Mouse (Mus musculus) lung, adult 18-20 months (tissue): ENCODE measurements around the gene AI661453.
A peak's percentile ranks its signal among the peaks of the same experiment; 100 is the strongest.
"Not testable (repeated sequence)": the region's sequence is repeated elsewhere in the genome, so short reads cannot be mapped to it uniquely, and the experiment has no call there.

Experiments
- DNase-seq, 2 experiments: peaks; one replicate each; pipeline ENCODE4 v3.0.0; 2022; ENCODE audit warnings: mixed read lengths in 2 of 2

The AI661453 gene

GRCm38 (mm10) chr17:47436156-47436906 lies at the start of gene AI661453:
Gene AI661453 (plus strand): TSS chr17:47436615.
- peak; percentile 90 to 93 for DNase-seq

GRCm38 (mm10) chr17:47386649-47387048 lies 49.8 kb upstream of the AI661453 start:
- peak; percentile 52 to 57 for DNase-seq

GRCm38 (mm10) chr17:47394223-47394869 lies 42.1 kb upstream of the AI661453 start:
- peak in 1 of 2 experiments; percentile 19 for DNase-seq

GRCm38 (mm10) chr17:47395376-47395913 lies 41.0 kb upstream of the AI661453 start:
- peak; percentile 68 to 70 for DNase-seq

- DNase-seq: no peak
Observed at GRCm38 (mm10) chr17:47399091-47399490, 37.3 kb upstream of the AI661453 start.

- DNase-seq: no peak
Observed at GRCm38 (mm10) chr17:47400451-47400850, 36.0 kb upstream of the AI661453 start, which contains the start of gene Guca1a. Gene Guca1a (minus strand): TSS chr17:47400584.

- DNase-seq: no peak
Observed at GRCm38 (mm10) chr17:47407717-47408557, 28.5 kb upstream of the AI661453 start.

GRCm38 (mm10) chr17:47408558-47408898 lies 27.9 kb upstream of the AI661453 start:
- peak; percentile 61 to 73 for DNase-seq

- DNase-seq: peak in 1 of 2 experiments; percentile 15
Observed at GRCm38 (mm10) chr17:47409897-47410861, 26.2 kb upstream of the AI661453 start.

GRCm38 (mm10) chr17:47420195-47420594 lies 16.2 kb upstream of the AI661453 start:
- DNase-seq: no peak

GRCm38 (mm10) chr17:47421566-47421965 lies 14.8 kb upstream of the AI661453 start:
- no peak for DNase-seq

GRCm38 (mm10) chr17:47422616-47423015 lies 13.8 kb upstream of the AI661453 start:
- not testable (repeated sequence) for DNase-seq

GRCm38 (mm10) chr17:47424186-47424585 lies 12.2 kb upstream of the AI661453 start:
- DNase-seq: no peak

GRCm38 (mm10) chr17:47427316-47427715 lies 9.1 kb upstream of the AI661453 start:
- no peak for DNase-seq

GRCm38 (mm10) chr17:47428831-47429304 lies 7.5 kb upstream of the AI661453 start:
- peak; percentile 60 to 73 for DNase-seq

- no peak for DNase-seq
Observed at GRCm38 (mm10) chr17:47430815-47431214, 5.6 kb upstream of the AI661453 start.

GRCm38 (mm10) chr17:47436907-47437547 lies 612 bp downstream of the AI661453 start, which contains the start of gene 1700001C19Rik:
Gene 1700001C19Rik (minus strand): TSS chr17:47437376.
- DNase-seq: peak; percentile 26 to 55

GRCm38 (mm10) chr17:47438611-47439010 lies 2.2 kb downstream of the AI661453 start:
- DNase-seq: no peak

GRCm38 (mm10) chr17:47439396-47440028 lies 3.1 kb downstream of the AI661453 start:
- DNase-seq: peak; percentile 47 to 72

GRCm38 (mm10) chr17:47440359-47440890 lies 4.0 kb downstream of the AI661453 start:
- DNase-seq: no peak
